Mouse (Mus musculus): ENCODE results near the gene Dedd.

DNA sequence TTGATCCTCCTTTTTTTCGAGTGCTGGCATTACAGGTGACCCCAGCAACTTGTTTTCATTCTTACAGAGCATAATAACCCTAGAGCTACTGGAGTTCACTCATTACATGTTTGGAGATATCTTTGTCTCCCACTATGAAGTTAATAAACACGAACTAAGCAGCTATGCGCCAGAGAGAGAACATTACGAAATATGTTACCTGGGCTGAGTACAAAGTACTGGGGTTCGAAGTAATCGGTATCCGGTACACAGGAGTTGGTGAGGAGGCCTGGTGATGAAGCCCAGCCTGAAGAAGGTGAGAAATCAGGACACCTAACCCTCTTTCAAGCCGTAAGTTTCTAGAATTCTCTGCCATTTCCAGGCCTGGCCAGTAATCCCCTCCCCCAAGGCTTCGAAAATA, 15.8 kb downstream of the Dedd start:
- TF ChIP-seq CTCF (IDR thresholded peaks at IDR 0.05; ENCODE audit: borderline replicate concordance, insufficient read depth, low read depth, low read length) (no peak), POLR2A (IDR thresholded peaks at IDR 0.05; ENCODE audit: borderline replicate concordance, insufficient read depth, low read length) (no peak)

Data from cerebellum, adult 2 months (tissue).